Mouse (Mus musculus) bone marrow macrophage, adult 2 months (primary cell): ENCODE data around the gene Lmf2.

Source experiments
- CTCF ChIP-seq: IDR thresholded peaks from 2 replicates; pipeline ENCODE4 v1.5.1; 2012; ENCODE audit warnings: low read depth, mild to moderate bottlenecking, low read length, moderate library complexity
- POLR2A ChIP-seq: IDR thresholded peaks from 2 replicates; pipeline ENCODE4 v1.6.1; 2012; ENCODE audit warnings: mild to moderate bottlenecking, low read depth, low read length, borderline replicate concordance

GRCm38 (mm10) chr15:89376957-89377356 is 21.5 kb upstream of the Lmf2 start, which contains the start of gene Tymp:
- TF ChIP-seq POLR2A (no peak), CTCF (no peak)
